Comparison of ENCODE assay signal across 10 mouse cellular contexts in genomic region chr13:109664956-109665802, GRCm38 (mm10).
DNase-seq lines count a peak whose midpoint lies in the region; ATAC-seq and TF ChIP-seq lines count a peak whose summit lies in the region.
"Had no signal": no experiment of that assay in that cellular context is flagged by ENCODE, and none has a peak within 500 bp of the region (broad histone marks: within the 10 kb centered on the region; RNA-seq: fewer than 3 reads in every experiment).

No protein-coding gene starts in this region.

- no peak for TF ChIP-seq POLR2A in kidney, adult 2 months (IDR thresholded peaks at IDR 0.05; ENCODE audit: low read depth, low read length)

- 61% methylated on average over 10 of the region's 10 CpGs for WGBS in kidney, adult 2 months
- 59% methylated on average over 10 of the region's 10 CpGs for WGBS in kidney, embryonic 14.5 days
- WGBS in hindbrain, embryonic 10.5 days, result 55% methylated on average over 10 of the region's 10 CpGs
- WGBS in neural tube, embryonic 13.5 days, result 55% methylated on average over 10 of the region's 10 CpGs

- H3K27ac ChIP-seq in kidney, adult 2 months (ENCODE audit: insufficient read depth, low read depth, low read length), result peak overlapping the region; percentile 54; the same call in 1 of the 2 replicates
- H3K27ac ChIP-seq in kidney, embryonic 14.5 days (ENCODE audit: low read depth, low read length), result no peak overlapping the region
- H3K27ac ChIP-seq in hindbrain, embryonic 10.5 days, result peak overlapping the region; percentile 70
- H3K27ac ChIP-seq in neural tube, embryonic 13.5 days (replicated peaks), result peak overlapping the region; percentile 74

- TF ChIP-seq CTCF in kidney, adult 2 months (conservative IDR thresholded peaks at IDR 0.05; ENCODE audit: insufficient read depth, insufficient read length, low read depth, low read length), result no peak

- peaks cover 16% of the 10 kb centered on the region; the same call in 1 of the 2 replicates for H3K4me1 ChIP-seq in kidney, adult 2 months (ENCODE audit: control insufficient read depth, insufficient read depth, low read length)
- peaks cover 10% of the 10 kb centered on the region; the same call in 1 of the 2 replicates for H3K4me1 ChIP-seq in kidney, embryonic 14.5 days (ENCODE audit: control insufficient read depth, insufficient read depth, low read length)
- H3K4me1 ChIP-seq in hindbrain, embryonic 10.5 days (replicated peaks), result peaks cover 29% of the 10 kb centered on the region
- peaks cover 20% of the 10 kb centered on the region for H3K4me1 ChIP-seq in neural tube, embryonic 13.5 days (replicated peaks)

- no peak overlapping the region for H3K4me2 ChIP-seq in kidney, embryonic 14.5 days (replicated peaks; ENCODE audit: low read depth, low read length)
- no peak overlapping the region for H3K4me2 ChIP-seq in neural tube, embryonic 13.5 days

- peak; percentile 74 for DNase-seq in kidney, adult 2 months
- no peak for DNase-seq in hindbrain, embryonic 10.5 days (ENCODE audit: low spot score)
- DNase-seq in kidney, postnatal 25 days, result peak; percentile 21 to 71
- no peak for DNase-seq in cerebellum, adult 11 months
- DNase-seq in thymus, postnatal 0 days (ENCODE audit: low spot score), result no peak
- DNase-seq in cerebellum, adult 9-10 months, result no peak
- DNase-seq: cerebellum, adult 2 months; right cerebral cortex, postnatal 4 days had no signal

- H3K4me3 ChIP-seq in kidney, adult 2 months (ENCODE audit: insufficient read depth, low read depth, low read length), result no peak overlapping the region
- H3K4me3 ChIP-seq in kidney, embryonic 14.5 days (ENCODE audit: low read length), result no peak overlapping the region
- no peak overlapping the region for H3K4me3 ChIP-seq in hindbrain, embryonic 10.5 days
- no peak overlapping the region for H3K4me3 ChIP-seq in neural tube, embryonic 13.5 days

- no peaks in the 10 kb centered on the region for H3K36me3 ChIP-seq in kidney, adult 2 months (ENCODE audit: control insufficient read depth, insufficient read depth, low read length)
- H3K36me3 ChIP-seq in kidney, embryonic 14.5 days (ENCODE audit: control insufficient read depth, insufficient read depth, low read length), result no peaks in the 10 kb centered on the region
- no peaks in the 10 kb centered on the region for H3K36me3 ChIP-seq in hindbrain, embryonic 10.5 days
- H3K36me3 ChIP-seq in neural tube, embryonic 13.5 days, result no peaks in the 10 kb centered on the region

- no peaks in the 10 kb centered on the region for H3K27me3 ChIP-seq in kidney, adult 2 months (replicated peaks; ENCODE audit: control insufficient read depth, insufficient read depth, low read length)
- H3K27me3 ChIP-seq in kidney, embryonic 14.5 days (ENCODE audit: control insufficient read depth, insufficient read depth, low read length), result no peaks in the 10 kb centered on the region
- H3K27me3 ChIP-seq in hindbrain, embryonic 10.5 days (ENCODE audit: insufficient read depth, poor library complexity, severe bottlenecking), result no peaks in the 10 kb centered on the region
- no peaks in the 10 kb centered on the region for H3K27me3 ChIP-seq in neural tube, embryonic 13.5 days

- H3K9me3 ChIP-seq in kidney, embryonic 14.5 days (ENCODE audit: control insufficient read depth, low read length), result no peaks in the 10 kb centered on the region
- no peaks in the 10 kb centered on the region for H3K9me3 ChIP-seq in hindbrain, embryonic 10.5 days
- no peaks in the 10 kb centered on the region for H3K9me3 ChIP-seq in neural tube, embryonic 13.5 days

- ATAC-seq in kidney, embryonic 14.5 days (ENCODE audit: low FRiP score, low TSS enrichment), result no peak
- peak; percentile 50; the same call in 1 of the 2 replicates for ATAC-seq in neural tube, embryonic 13.5 days (ENCODE audit: low read depth)

- H3K9ac ChIP-seq in kidney, embryonic 14.5 days (ENCODE audit: low read depth, low read length), result no peak overlapping the region
- H3K9ac ChIP-seq in neural tube, embryonic 13.5 days, result no peak overlapping the region

Comparison
In these comparisons a context has a peak if more than half of its experiments do, and no peak if none do; other contexts are left out.
1. DNase-seq: peak in kidney, adult 2 months (single experiment) and kidney, postnatal 25 days (2 of 2); none in hindbrain, embryonic 10.5 days (single experiment), cerebellum, adult 11 months (single experiment), thymus, postnatal 0 days (single experiment) and cerebellum, adult 9-10 months (single experiment).